Mouse (Mus musculus) urinary bladder, postnatal 0 days (tissue): ENCODE data around the gene Arih1. TPM values are rescaled to one million over a fixed set of nuclear protein-coding genes. Genes with fewer than 3 reads are reported as not detected.

ENCODE experiments used
- polyA plus RNA-seq: library from polyadenylated mRNA; unstranded; fragments of >200 nt; fragmentation: Nextera tagmentation; extraction: Ambion mirVana; gene quantifications from 2 replicates; pipeline ENCODE4 v1.2.1, GENCODE M21; 2015

Gene Arih1
- 8.3 and 10.1 TPM in 2 replicates for polyA plus RNA-seq

DNA sequence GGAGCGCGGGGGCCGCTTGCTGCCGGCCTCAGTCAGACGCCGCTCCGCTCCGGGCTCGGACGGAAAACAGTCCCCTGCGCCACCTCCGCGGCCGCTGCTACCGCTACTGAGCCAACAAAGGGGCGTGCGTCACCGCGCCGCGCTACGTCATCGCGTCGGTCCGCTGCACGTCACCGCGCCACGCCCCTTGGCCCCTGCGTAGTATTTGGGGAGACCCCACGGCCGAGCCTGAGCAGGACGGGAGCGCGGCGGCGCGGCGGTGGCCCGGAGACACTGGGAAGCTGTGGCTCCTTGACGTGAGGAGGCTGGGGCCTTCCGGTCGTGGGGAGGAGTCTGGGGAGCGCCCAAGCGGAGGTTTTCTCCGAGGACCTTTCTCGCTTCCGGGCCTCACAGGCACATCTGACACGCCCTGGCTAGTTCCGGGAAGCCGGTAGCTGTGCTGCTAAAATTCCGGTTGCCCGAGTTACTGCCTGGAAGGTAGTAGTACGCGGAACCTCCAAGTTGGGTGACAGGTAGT lies at the start of gene Arih1:
TSS of gene Arih1 (minus strand) at position 70 of the 517 bp plus-strand sequence.

DNA sequence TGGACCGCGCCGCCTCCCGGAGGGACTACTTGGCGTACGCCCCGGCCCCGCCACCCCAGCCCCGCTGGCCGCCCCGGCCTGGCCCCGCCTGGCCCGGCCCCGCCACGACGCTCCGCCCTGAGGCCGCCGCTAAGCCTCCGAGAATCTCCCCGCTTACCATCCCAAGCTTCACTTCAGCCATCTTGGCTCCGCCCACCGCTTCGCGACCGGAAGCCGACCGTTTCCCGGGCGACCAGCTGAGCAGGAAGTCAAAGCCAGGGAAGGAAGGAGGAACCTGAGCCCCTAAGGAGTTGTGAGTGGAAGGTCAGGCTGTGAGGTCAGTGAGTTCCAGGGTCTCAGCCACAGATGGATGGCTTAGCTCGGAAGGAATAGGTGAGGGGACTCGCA lies 133.2 kb downstream of the Arih1 start, which contains the start of gene Bbs4:
TSS of gene Bbs4 (minus strand) at position 256 of the 387 bp plus-strand sequence.

Other genes starting within 250 kb of the Arih1 start
- 16.3 and 18.7 TPM in 2 replicates for gene Adpgk, start 195.1 kb downstream of the Arih1 start, polyA plus RNA-seq
- gene Bbs4, start 133.1 kb downstream of the Arih1 start, polyA plus RNA-seq = 6.0 and 6.7 TPM in 2 replicates
- 59.0 and 62.2 TPM in 2 replicates for gene Hexa, start 52.9 kb upstream of the Arih1 start, polyA plus RNA-seq
- 0.39 and 1.4 TPM in 2 replicates for gene Tmem202, start 53.2 kb upstream of the Arih1 start, polyA plus RNA-seq
- 0.27 and 0.30 TPM in 2 replicates for gene Celf6, start 91.3 kb upstream of the Arih1 start, polyA plus RNA-seq
- gene Parp6, start 130.7 kb upstream of the Arih1 start, polyA plus RNA-seq = 12.8 and 14.4 TPM in 2 replicates
- gene Pkm, start 169.8 kb upstream of the Arih1 start, polyA plus RNA-seq = 986 and 1,026 TPM in 2 replicates
- gene Gramd2, start 193.5 kb upstream of the Arih1 start, polyA plus RNA-seq = 0.41 and 1.3 TPM in 2 replicates